Mouse (Mus musculus) G1E (cell line): ENCODE measurements around the gene Tmeff2.

Experiments
- CTCF ChIP-seq: IDR thresholded peaks from 2 replicates; pipeline ENCODE4 v1.5.1; 2012; ENCODE audit warnings: low read depth, low read length, inconsistent platforms, mixed read lengths
- GATA1 ChIP-seq: IDR thresholded peaks from 2 replicates; pipeline ENCODE4 v1.6.1; 2012; ENCODE audit warnings: borderline replicate concordance, low read length, inconsistent platforms, mixed read lengths

DNA sequence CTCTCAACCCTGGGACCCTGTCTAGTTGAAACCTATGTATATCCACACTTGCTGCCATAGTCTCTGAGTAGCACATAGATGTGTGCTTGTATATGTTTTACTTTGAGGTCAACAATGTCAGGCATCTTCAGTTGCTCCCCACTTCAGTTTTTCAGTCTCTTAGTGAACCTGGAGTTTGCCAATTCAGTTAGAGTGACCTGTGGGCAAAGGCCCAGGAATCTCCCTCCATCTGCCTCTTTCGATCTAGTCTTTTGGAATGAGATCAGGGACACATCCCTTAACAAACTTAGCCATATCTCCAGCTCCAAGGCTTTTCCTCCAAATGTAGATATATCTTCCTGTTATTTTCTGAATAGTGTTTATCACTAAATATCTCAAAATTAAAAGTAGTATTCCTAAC is 58.4 kb downstream of the Tmeff2 start:
- TF ChIP-seq CTCF (no peak), GATA1 (no peak)
